9 mouse cellular contexts compared by ENCODE assay signal in genomic region chr3:98362753-98363152, GRCm38 (mm10). TPM values are rescaled to one million over a fixed set of nuclear protein-coding genes. Genes with fewer than 3 reads are reported as not detected.
DNase-seq lines count a peak whose midpoint lies in the region; ATAC-seq and TF ChIP-seq lines count a peak whose summit lies in the region.
"Had no signal": no experiment of that assay in that cellular context is flagged by ENCODE, and none has a peak within 500 bp of the region (broad histone marks: within the 10 kb centered on the region; RNA-seq: fewer than 3 reads in every experiment).

No protein-coding gene starts in this region.

- H3K36me3 ChIP-seq in forebrain, postnatal 0 days (ENCODE audit: insufficient read depth): no peaks in the 10 kb centered on the region
- no peaks in the 10 kb centered on the region for H3K36me3 ChIP-seq in forebrain, embryonic 10.5 days (replicated peaks)
- H3K36me3 ChIP-seq in midbrain, embryonic 11.5 days (ENCODE audit: control insufficient read depth, insufficient read depth, low read length): no peaks in the 10 kb centered on the region
- H3K36me3 ChIP-seq in midbrain, embryonic 10.5 days: no peaks in the 10 kb centered on the region
- H3K36me3 ChIP-seq in forebrain, embryonic 16.5 days (ENCODE audit: control insufficient read depth, insufficient read depth): no peaks in the 10 kb centered on the region
- H3K36me3 ChIP-seq: heart, embryonic 13.5 days had no signal

- 31% methylated on average over 2 of the region's 2 CpGs for WGBS in forebrain, postnatal 0 days
- WGBS in forebrain, embryonic 10.5 days: 42% methylated on average over 2 of the region's 2 CpGs
- WGBS in midbrain, embryonic 11.5 days: 35% methylated on average over 2 of the region's 2 CpGs
- 38% methylated on average over 2 of the region's 2 CpGs for WGBS in midbrain, embryonic 10.5 days
- 35% methylated on average over 2 of the region's 2 CpGs for WGBS in forebrain, embryonic 16.5 days

- H3K9me3 ChIP-seq in forebrain, postnatal 0 days (ENCODE audit: low read length): no peaks in the 10 kb centered on the region
- H3K9me3 ChIP-seq in forebrain, embryonic 10.5 days: no peaks in the 10 kb centered on the region
- H3K9me3 ChIP-seq in midbrain, embryonic 11.5 days (ENCODE audit: control insufficient read depth, low read length): no peaks in the 10 kb centered on the region
- H3K9me3 ChIP-seq in midbrain, embryonic 10.5 days (replicated peaks): no peaks in the 10 kb centered on the region
- H3K9me3 ChIP-seq in forebrain, embryonic 16.5 days (ENCODE audit: control insufficient read depth, low read length): no peaks in the 10 kb centered on the region
- H3K9me3 ChIP-seq: heart, embryonic 13.5 days had no signal

- no peak for ATAC-seq in forebrain, postnatal 0 days
- ATAC-seq in midbrain, embryonic 11.5 days (ENCODE audit: low FRiP score): peak; percentile 50; the same call in 1 of the 2 replicates
- ATAC-seq in neutrophil, adult 5-6 weeks (ENCODE audit: extremely low read depth, insufficient number of reproducible peaks, low FRiP score, poor library complexity, severe bottlenecking): peak; percentile 46; the same call in 1 of the 2 replicates
- ATAC-seq in forebrain, embryonic 16.5 days: no peak

- H3K9ac ChIP-seq in forebrain, postnatal 0 days: no peak overlapping the region
- H3K9ac ChIP-seq in midbrain, embryonic 11.5 days (ENCODE audit: low read length): no peak overlapping the region
- H3K9ac ChIP-seq in forebrain, embryonic 16.5 days (replicated peaks; ENCODE audit: low read depth, low read length): no peak overlapping the region
- H3K9ac ChIP-seq: heart, embryonic 13.5 days had no signal

- H3K4me2 ChIP-seq in forebrain, postnatal 0 days (ENCODE audit: low read depth): no peak overlapping the region
- H3K4me2 ChIP-seq in midbrain, embryonic 11.5 days: no peak overlapping the region
- H3K4me2 ChIP-seq in forebrain, embryonic 16.5 days (ENCODE audit: low read length): no peak overlapping the region
- H3K4me2 ChIP-seq: heart, embryonic 13.5 days had no signal

- TF ChIP-seq CTCF in forebrain, postnatal 0 days (IDR thresholded peaks at IDR 0.05; ENCODE audit: low read depth): peak; percentile 45
- TF ChIP-seq CTCF in brain, embryonic 14.5 days (IDR thresholded peaks at IDR 0.05; ENCODE audit: borderline replicate concordance, extremely low read depth, insufficient read depth, insufficient read length): peak; percentile 39; the same call in 1 of the 2 replicates

- no peak overlapping the region for H3K4me3 ChIP-seq in forebrain, postnatal 0 days (ENCODE audit: low read depth, low read length)
- H3K4me3 ChIP-seq in forebrain, embryonic 10.5 days: no peak overlapping the region
- no peak overlapping the region for H3K4me3 ChIP-seq in midbrain, embryonic 11.5 days (ENCODE audit: low read depth, low read length)
- H3K4me3 ChIP-seq in midbrain, embryonic 10.5 days: no peak overlapping the region
- H3K4me3 ChIP-seq in forebrain, embryonic 16.5 days (replicated peaks; ENCODE audit: low read length): no peak overlapping the region
- H3K4me3 ChIP-seq: heart, embryonic 13.5 days had no signal

- no peak overlapping the region for H3K27ac ChIP-seq in forebrain, postnatal 0 days (ENCODE audit: low read depth, low read length)
- no peak overlapping the region for H3K27ac ChIP-seq in forebrain, embryonic 10.5 days
- no peak overlapping the region for H3K27ac ChIP-seq in midbrain, embryonic 11.5 days (ENCODE audit: low read depth, low read length)
- H3K27ac ChIP-seq in midbrain, embryonic 10.5 days (replicated peaks): no peak overlapping the region
- no peak overlapping the region for H3K27ac ChIP-seq in forebrain, embryonic 16.5 days (ENCODE audit: low read length)
- H3K27ac ChIP-seq: heart, embryonic 13.5 days had no signal

- H3K4me1 ChIP-seq in forebrain, postnatal 0 days (ENCODE audit: insufficient read depth): no peaks in the 10 kb centered on the region
- no peaks in the 10 kb centered on the region for H3K4me1 ChIP-seq in forebrain, embryonic 10.5 days
- H3K4me1 ChIP-seq in midbrain, embryonic 11.5 days (ENCODE audit: control insufficient read depth, insufficient read depth, low read length): no peaks in the 10 kb centered on the region
- no peaks in the 10 kb centered on the region for H3K4me1 ChIP-seq in midbrain, embryonic 10.5 days
- no peaks in the 10 kb centered on the region for H3K4me1 ChIP-seq in forebrain, embryonic 16.5 days (replicated peaks; ENCODE audit: control insufficient read depth, insufficient read depth, low read length)
- H3K4me1 ChIP-seq: heart, embryonic 13.5 days had no signal

- H3K27me3 ChIP-seq in forebrain, postnatal 0 days (ENCODE audit: insufficient read depth, low read length): no peaks in the 10 kb centered on the region
- H3K27me3 ChIP-seq in forebrain, embryonic 10.5 days (ENCODE audit: poor library complexity, severe bottlenecking): no peaks in the 10 kb centered on the region
- H3K27me3 ChIP-seq in midbrain, embryonic 11.5 days (ENCODE audit: control insufficient read depth, insufficient read depth, low read length): no peaks in the 10 kb centered on the region
- H3K27me3 ChIP-seq in midbrain, embryonic 10.5 days (ENCODE audit: low read depth, poor library complexity, severe bottlenecking): no peaks in the 10 kb centered on the region
- H3K27me3 ChIP-seq in forebrain, embryonic 16.5 days (replicated peaks; ENCODE audit: control insufficient read depth, insufficient read depth, low read length): no peaks in the 10 kb centered on the region

- no peak for DNase-seq in forebrain, postnatal 0 days
- no peak for DNase-seq in forebrain, embryonic 10.5 days (ENCODE audit: extremely low spot score, low spot score)
- DNase-seq in midbrain, embryonic 11.5 days (ENCODE audit: low spot score, missing footprints): no peak
- DNase-seq in midbrain, embryonic 10.5 days (ENCODE audit: low spot score): no peak
- peak; percentile 32 for DNase-seq in brain, embryonic 14.5 days (ENCODE audit: low read depth)
- no peak for DNase-seq in right cerebral cortex, adult 18-20 months

- TF ChIP-seq POLR2A in brain, embryonic 14.5 days (IDR thresholded peaks at IDR 0.05; ENCODE audit: borderline replicate concordance, extremely low read depth, insufficient read depth, insufficient read length, poor library complexity, severe bottlenecking): no peak

RNA-seq across cellular contexts. Expression of gene Zfp697, which starts 19.5 kb away (rescaled TPM):
- total RNA-seq in forebrain, postnatal 0 days (2014; rRNA removed): 34.2 and 38.6 TPM in 2 replicates
- polyA plus RNA-seq in forebrain, postnatal 0 days (2015; fragmentation: Nextera tagmentation; extraction: Ambion mirVana): 17.4 and 17.7 TPM in 2 replicates
- polyA plus RNA-seq in forebrain, embryonic 10.5 days (2016; fragmentation: Nextera tagmentation; extraction: Ambion mirVana): 7.1 and 7.5 TPM in 2 replicates
- 9.5 and 10.2 TPM in 2 replicates for polyA plus RNA-seq in midbrain, embryonic 11.5 days (2014; fragmentation: Nextera tagmentation; extraction: Ambion mirVana)
- polyA plus RNA-seq in midbrain, embryonic 10.5 days (2016; fragmentation: Nextera tagmentation; extraction: Ambion mirVana): 6.8 and 8.3 TPM in 2 replicates
- 16.6 and 27.2 TPM in 2 replicates for polyA plus RNA-seq in brain, embryonic 14.5 days (2012; rRNA removed)
- 0.12 TPM in 1 of 2 replicates, not detected in the other for total RNA-seq in neutrophil, adult 5-6 weeks (2017)
- polyA plus RNA-seq in forebrain, embryonic 16.5 days (2015; fragmentation: Nextera tagmentation; extraction: Ambion mirVana): 14.7 and 18.1 TPM in 2 replicates

RNA-seq across cellular contexts. Expression of gene Phgdh, which starts 23.0 kb away (rescaled TPM):
- total RNA-seq in forebrain, postnatal 0 days (2014; rRNA removed): 139 and 151 TPM in 2 replicates
- polyA plus RNA-seq in forebrain, postnatal 0 days (2015; fragmentation: Nextera tagmentation; extraction: Ambion mirVana): 149 and 160 TPM in 2 replicates
- 402 and 436 TPM in 2 replicates for polyA plus RNA-seq in forebrain, embryonic 10.5 days (2016; fragmentation: Nextera tagmentation; extraction: Ambion mirVana)
- polyA plus RNA-seq in midbrain, embryonic 11.5 days (2014; fragmentation: Nextera tagmentation; extraction: Ambion mirVana): 317 and 361 TPM in 2 replicates
- polyA plus RNA-seq in midbrain, embryonic 10.5 days (2016; fragmentation: Nextera tagmentation; extraction: Ambion mirVana): 386 and 388 TPM in 2 replicates
- 119 and 137 TPM in 2 replicates for polyA plus RNA-seq in brain, embryonic 14.5 days (2012; rRNA removed)
- total RNA-seq in neutrophil, adult 5-6 weeks (2017): 42.2 and 71.1 TPM in 2 replicates
- polyA plus RNA-seq in forebrain, embryonic 16.5 days (2015; fragmentation: Nextera tagmentation; extraction: Ambion mirVana): 168 and 190 TPM in 2 replicates

Comparison
In these comparisons a context has a peak if more than half of its experiments do, and no peak if none do; other contexts are left out.
1. ATAC-seq: peak in midbrain, embryonic 11.5 days (single experiment) and neutrophil, adult 5-6 weeks (single experiment); none in forebrain, postnatal 0 days (single experiment) and forebrain, embryonic 16.5 days (single experiment).